Mouse (Mus musculus) embryo, embryonic 10 days (tissue): ENCODE measurements around the gene Gm13271.
"Not testable (repeated sequence)": the region's sequence is repeated elsewhere in the genome, so short reads cannot be mapped to it uniquely, and the experiment has no call there.

Source experiments
- DNase-seq: peaks from one replicate; pipeline ENCODE4 v3.0.0-alpha.2; 2015; ENCODE audit warnings: low spot score

The Gm13271 gene

GRCm38 (mm10) chr4:88754818-88755340 lies at the start of gene Gm13271:
TSS of gene Gm13271 (plus strand) at chr4:88754868.
- DNase-seq: not testable (repeated sequence)

GRCm38 (mm10) chr4:88705924-88706323 lies 48.7 kb upstream of the Gm13271 start:
- DNase-seq: no peak

- no peak for DNase-seq
Measured at GRCm38 (mm10) chr4:88707128-88707826, 47.4 kb upstream of the Gm13271 start.

DNA sequence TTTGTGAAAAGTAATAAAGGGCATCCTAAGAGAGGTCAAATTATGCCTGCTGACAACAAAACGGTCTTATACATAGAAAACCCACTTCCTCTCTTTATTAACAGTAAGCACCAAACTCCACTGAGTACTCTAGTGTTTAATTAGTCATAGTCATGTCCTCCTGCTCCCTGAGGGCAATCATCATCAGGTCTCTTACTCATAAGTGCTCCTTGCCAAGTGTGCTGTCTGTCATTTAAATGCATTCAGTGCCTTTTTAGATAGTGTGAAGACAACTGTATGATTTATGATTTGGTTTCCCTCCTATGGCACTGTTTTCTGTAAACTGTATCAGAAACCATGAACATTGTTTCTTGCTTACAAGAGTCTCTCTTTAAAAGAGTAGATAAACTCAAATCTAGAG lies 40.4 kb upstream of the Gm13271 start:
- no peak for DNase-seq

GRCm38 (mm10) chr4:88715059-88715458 lies 39.6 kb upstream of the Gm13271 start:
- DNase-seq: no peak

- DNase-seq: no peak
Measured at GRCm38 (mm10) chr4:88718715-88719114, 36.0 kb upstream of the Gm13271 start.

DNA sequence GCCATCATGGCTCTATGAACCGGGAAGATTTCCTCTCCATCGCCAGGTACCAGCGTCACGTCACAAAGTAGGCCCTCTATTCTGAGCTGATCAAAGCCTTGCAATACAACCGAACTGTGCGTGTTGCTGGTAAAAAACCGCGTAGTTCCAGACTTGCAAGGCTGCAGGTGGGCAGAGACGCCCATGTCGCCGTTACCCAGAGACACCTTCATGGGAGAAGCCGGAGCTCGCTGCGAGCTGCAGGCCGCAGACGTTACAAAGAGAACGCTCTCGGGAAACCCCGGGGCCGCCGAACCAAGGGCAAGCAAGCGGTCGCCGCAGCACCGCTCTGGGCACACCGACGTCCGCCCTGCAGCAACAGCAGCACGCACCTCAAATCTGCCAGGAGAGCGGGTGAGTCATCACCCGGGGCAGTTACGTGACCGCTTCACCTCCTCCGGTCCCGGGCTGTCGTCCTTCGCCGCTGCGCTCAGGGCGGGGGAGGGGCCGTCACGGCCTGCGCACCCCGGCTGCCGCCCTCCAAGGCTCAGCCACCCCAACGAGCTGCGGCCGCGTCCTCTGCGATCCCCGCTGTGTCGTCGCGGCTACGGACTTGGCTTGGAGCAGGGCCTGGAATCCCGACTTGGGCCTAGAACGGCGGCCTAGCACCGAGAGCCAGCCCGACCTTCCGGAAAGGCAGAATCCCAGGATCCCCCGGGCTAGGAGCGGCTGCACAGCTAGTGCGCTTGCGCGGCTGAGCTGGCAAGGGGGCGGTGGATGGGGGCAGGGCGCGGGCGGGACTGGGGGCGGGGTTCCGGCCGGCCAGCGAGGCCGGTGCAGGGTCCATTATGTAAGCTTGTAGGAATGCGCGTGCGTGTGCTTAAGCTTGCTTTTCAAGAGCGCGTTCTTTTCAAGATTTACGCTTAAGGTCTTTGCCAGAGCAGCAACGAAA lies 32.6 kb upstream of the Gm13271 start, which contains the start of the genes Gm26566 and Klhl9:
Gene Gm26566 (plus strand): TSS at position 15 of the 931 bp plus-strand sequence.
Gene Klhl9 (minus strand): TSS at position 675 of the 931 bp plus-strand sequence.
- DNase-seq: peak; percentile 98

- no peak for DNase-seq
Measured at GRCm38 (mm10) chr4:88723497-88724090, 31.1 kb upstream of the Gm13271 start.

DNA sequence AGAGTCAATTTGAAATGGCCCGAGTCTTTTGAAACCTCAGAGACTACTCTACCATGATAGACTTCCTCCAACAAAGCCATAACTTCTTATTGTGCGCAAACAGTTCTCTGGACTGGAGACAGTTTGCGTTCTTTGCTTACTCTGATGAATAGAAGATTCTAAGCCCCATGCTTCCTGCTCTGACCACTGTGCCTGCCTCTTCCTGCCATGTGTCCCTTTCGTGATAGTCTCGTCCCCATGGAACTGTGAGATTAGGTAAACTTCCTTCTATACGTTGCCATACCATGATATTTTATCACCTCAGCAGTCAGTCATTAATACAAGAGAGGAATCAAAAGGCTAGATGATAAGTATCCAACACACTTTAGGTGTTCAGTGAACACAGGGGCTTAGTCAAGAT lies 27.9 kb upstream of the Gm13271 start:
- DNase-seq: no peak

DNA sequence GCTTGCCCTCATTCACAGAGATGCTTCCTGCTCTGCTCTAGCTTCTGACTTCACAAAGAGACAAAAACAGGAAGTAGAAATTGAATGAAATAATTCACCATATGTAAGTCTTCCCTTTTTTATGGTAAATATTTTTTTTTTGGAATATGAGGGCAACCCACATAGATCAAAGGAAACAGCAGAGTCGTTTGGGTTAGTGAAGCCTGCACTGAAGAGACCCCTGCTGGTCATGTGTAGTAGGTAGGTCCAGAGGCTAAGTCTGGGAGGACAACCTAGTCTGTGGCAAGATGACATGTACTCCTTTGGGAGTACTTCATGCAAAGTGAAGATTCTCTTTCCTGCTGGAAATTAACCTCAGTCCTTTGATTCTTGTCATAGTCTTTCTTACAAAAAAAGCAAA lies 27.3 kb upstream of the Gm13271 start:
- peak; percentile 62 for DNase-seq

GRCm38 (mm10) chr4:88738480-88738879 lies 16.2 kb upstream of the Gm13271 start:
- peak; percentile 77 for DNase-seq

DNA sequence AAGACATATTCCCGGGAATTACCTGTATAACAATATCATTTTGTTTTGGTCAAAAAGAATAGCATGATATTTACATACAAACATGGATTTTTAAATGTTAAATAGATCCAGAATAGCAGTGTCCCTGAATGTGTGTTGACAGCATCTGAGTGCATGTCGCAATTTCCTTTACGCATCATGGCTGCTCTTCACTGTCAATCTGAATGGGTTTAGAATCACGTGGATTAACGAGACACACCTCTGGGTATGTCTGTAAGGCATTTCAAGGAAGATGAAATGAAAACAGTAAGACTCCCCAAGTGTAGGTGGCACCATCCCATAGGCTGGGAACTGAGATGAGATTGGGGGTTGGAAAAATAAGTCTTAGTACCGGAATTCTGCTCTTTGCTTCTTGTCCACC lies 15.6 kb upstream of the Gm13271 start:
- no peak for DNase-seq

DNA sequence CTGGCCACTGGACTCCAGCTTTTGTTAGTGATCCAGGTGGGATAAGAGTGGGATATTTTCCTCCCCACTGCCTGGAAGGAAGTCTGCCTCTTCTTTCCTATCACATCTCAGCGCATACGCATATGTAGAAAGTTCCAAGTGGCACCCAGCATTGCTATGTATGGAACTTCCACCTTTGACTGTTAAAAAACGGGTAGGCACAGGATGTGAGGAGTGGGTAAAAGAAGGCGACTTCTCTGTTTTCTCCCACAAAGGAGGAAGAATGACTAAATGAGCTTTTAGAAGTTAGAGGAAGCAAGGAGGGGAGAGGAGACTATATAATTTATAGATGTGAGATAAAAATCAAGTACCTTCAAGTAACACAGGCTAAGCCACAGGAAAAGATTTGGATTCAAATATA lies 13.2 kb upstream of the Gm13271 start:
- DNase-seq: no peak

GRCm38 (mm10) chr4:88742771-88743371 lies 11.8 kb upstream of the Gm13271 start:
- no peak for DNase-seq

DNA sequence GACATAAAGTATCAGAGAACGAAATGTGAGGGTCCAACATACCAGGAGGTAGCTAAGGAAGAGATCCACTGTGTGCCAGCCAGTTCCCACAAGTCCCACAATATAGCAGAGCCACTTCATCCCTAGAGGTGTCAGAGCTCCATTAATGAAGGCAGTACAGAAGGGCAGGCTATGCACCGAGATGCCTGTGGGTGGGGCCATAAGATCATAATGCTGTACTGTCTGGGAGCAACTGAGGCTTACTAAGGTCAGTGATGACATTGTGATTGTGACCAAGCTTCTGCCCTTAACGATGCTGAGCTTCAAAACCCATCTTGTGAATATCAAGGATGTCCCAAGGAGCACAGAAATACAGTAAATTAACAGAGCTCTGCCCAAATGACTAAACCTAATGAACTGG lies 10.5 kb upstream of the Gm13271 start:
- no peak for DNase-seq

DNA sequence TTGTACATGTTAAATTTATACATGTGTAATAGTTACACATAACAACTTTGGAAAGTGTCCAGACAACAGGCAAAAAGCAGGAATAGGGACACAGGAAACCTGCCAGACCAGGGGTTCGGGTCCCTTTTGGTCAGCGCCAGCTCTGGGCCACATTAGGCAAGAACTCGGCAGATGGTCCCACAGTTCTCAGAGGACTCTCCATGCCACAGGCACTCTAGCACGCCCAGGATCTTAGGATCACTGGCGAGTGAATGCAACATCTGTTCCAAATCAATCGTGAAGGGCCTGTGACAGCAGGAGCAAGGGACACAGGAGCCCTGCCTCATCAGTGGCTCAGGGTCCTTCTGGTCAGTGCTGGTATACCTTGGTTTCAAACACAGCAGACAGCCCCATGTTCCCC lies 4.7 kb upstream of the Gm13271 start:
- peak; percentile 41 for DNase-seq

- not testable (repeated sequence) for DNase-seq
Measured at GRCm38 (mm10) chr4:88756581-88757513, 2.2 kb downstream of the Gm13271 start.

GRCm38 (mm10) chr4:88757628-88758031 lies 3.0 kb downstream of the Gm13271 start:
- DNase-seq: peak; percentile 89

- DNase-seq: not testable (repeated sequence)
Measured at GRCm38 (mm10) chr4:88758751-88759150, 4.1 kb downstream of the Gm13271 start.

DNA sequence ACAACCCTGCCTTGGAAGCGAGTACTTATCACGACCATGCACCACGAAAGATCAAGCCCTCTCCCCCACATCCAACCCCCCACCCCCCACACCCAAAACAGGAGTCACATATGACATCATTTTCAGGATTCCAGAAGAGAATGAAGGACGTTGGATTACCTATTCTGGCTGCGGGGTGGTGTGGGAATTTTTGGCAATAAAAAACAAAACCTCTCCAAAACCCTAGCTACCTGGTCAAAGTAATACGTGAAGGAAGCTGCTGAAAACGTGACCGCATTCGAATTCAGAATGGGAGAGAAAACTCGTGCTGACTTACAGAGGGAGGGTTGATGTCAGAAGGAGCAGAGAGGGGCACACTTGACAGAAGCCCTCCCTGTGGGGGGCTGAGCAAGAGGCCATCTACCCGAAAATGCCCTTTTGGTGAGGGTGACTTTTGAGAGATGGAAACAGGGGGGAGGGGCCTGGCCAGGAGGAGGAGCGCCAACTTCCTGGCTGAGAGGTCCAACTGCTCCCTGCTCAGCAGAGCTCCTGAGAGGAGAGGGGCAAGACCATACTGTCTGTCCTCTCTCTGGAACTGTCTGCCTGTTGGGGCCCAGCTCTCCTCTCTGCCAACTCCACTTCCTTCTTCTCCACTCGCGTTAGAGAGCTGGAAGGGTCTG lies 5.1 kb downstream of the Gm13271 start, which contains the start of gene Gm13283:
Gene Gm13283 (plus strand): TSS at position 510 of the 659 bp plus-strand sequence.
- not testable (repeated sequence) for DNase-seq
